Mouse (Mus musculus) ES-E14 (cell line): ENCODE measurements around the gene Ddx3x. TPM values are rescaled to one million over a fixed set of nuclear protein-coding genes. Genes with fewer than 3 reads are reported as not detected.

ENCODE experiments used
- DNase-seq: peaks from one replicate; pipeline ENCODE4 v3.0.0-alpha.2; 2013; ENCODE audit warnings: low read depth, low spot score
- H3K27ac ChIP-seq: 2 replicates; pipeline ENCODE4 v1.5.1; 2012; ENCODE audit warnings: low read depth, mild to moderate bottlenecking, low read length, moderate library complexity, mixed read lengths; ENCODE audit not compliant: poor library complexity, insufficient read depth, severe bottlenecking
- H3K36me3 ChIP-seq: 2 replicates; pipeline ENCODE4 v1.6.1; 2012; ENCODE audit warnings: mild to moderate bottlenecking, low read length, moderate library complexity, mixed read lengths; ENCODE audit not compliant: control insufficient read depth, poor library complexity, insufficient read depth, severe bottlenecking
- H3K4me1 ChIP-seq, 2 experiments: fragments of 150-350 bp in 1 of 2; sonication (generic) in 1 of 2; 2 replicates each; pipeline ENCODE4 v1.6.1; 2012; ENCODE audit warnings: low read length in 2 of 2, mild to moderate bottlenecking in 1 of 2, mixed read lengths in 1 of 2; ENCODE audit not compliant: control insufficient read depth in 2 of 2, insufficient read depth in 2 of 2, poor library complexity in 1 of 2
- H3K4me3 ChIP-seq, 2 experiments: fragments of 150-350 bp in 1 of 2; sonication (generic) in 1 of 2; 2 replicates each; pipeline ENCODE4 v1.5.1; 2012; ENCODE audit warnings: low read length in 2 of 2, low read depth in 1 of 2, mild to moderate bottlenecking in 1 of 2, mixed read lengths in 1 of 2; ENCODE audit not compliant: insufficient read depth in 1 of 2, poor library complexity in 1 of 2, severe bottlenecking in 1 of 2
- H3K9ac ChIP-seq: 2 replicates; pipeline ENCODE4 v1.6.1; 2012; ENCODE audit warnings: low read depth, mild to moderate bottlenecking, low read length, mixed read lengths; ENCODE audit not compliant: poor library complexity, insufficient read depth, severe bottlenecking
- H3K9me3 ChIP-seq: fragments of 150-350 bp; sonication (generic); 2 replicates; pipeline ENCODE4 v1.6.1; 2012; ENCODE audit warnings: low read depth, mild to moderate bottlenecking, low read length; ENCODE audit not compliant: control insufficient read depth, insufficient read depth
- CHD2 ChIP-seq: IDR thresholded peaks from 2 replicates; pipeline ENCODE4 v1.6.1; 2014; ENCODE audit warnings: mild to moderate bottlenecking, low read depth, low read length, inconsistent platforms
- HCFC1 ChIP-seq: IDR thresholded peaks from 2 replicates; pipeline ENCODE4 v1.6.1; 2012; ENCODE audit warnings: low read length, inconsistent platforms, borderline replicate concordance; ENCODE audit not compliant: insufficient read depth
- MAFK ChIP-seq: IDR thresholded peaks from 2 replicates; pipeline ENCODE4 v1.6.1; 2014; ENCODE audit warnings: mild to moderate bottlenecking, low read depth, low read length, inconsistent platforms; ENCODE audit not compliant: insufficient read depth
- ZC3H11A ChIP-seq: IDR thresholded peaks from 2 replicates; pipeline ENCODE4 v1.6.1; 2012; ENCODE audit warnings: low read depth, mild to moderate bottlenecking, inconsistent platforms, low read length, borderline replicate concordance
- ZNF384 ChIP-seq: IDR thresholded peaks from 2 replicates; pipeline ENCODE4 v1.6.1; 2012; ENCODE audit warnings: low read depth, low read length, inconsistent platforms
- in situ Hi-C, 2 experiments: fragments of 600-800 bp; cut with MboI; formaldehyde crosslinking; loops; one replicate each; pipeline ENCODE4 v1.15.1; 2025; ENCODE audit warnings: low sequenced_read_pairs in 2 of 2, inconsistent platforms in 1 of 2; ENCODE audit not compliant: unreplicated experiment in 2 of 2
- total RNA-seq: library from RNA; depleted of rRNA; stranded (reverse); fragments of 300-350 nt; gene quantifications from 2 replicates; pipeline ENCODE4 v1.2.3, GENCODE M21; 2012; rRNA removed

Ddx3x gene
- total RNA-seq, 1 experiment: 253 TPM

- H3K36me3 ChIP-seq: no peaks in the 10 kb centered on the region
- TF ChIP-seq ZC3H11A: no peak
- no peak for TF ChIP-seq HCFC1
- no peak for TF ChIP-seq ZNF384
- no peak for TF ChIP-seq MAFK
- no peak for TF ChIP-seq CHD2
- H3K4me3 ChIP-seq: no peak overlapping the region
- in situ Hi-C loops: no loop called here
- DNase-seq: no peak
- no peak overlapping the region for H3K27ac ChIP-seq
- H3K9ac ChIP-seq: no peak overlapping the region
- H3K4me1 ChIP-seq: no peaks in the 10 kb centered on the region
- no peaks in the 10 kb centered on the region for H3K9me3 ChIP-seq
Observed at GRCm38 (mm10) chrX:13311396-13311795, 30.6 kb downstream of the Ddx3x start.

GRCm38 (mm10) chrX:13329611-13330010, 48.8 kb downstream of the Ddx3x start:
- H3K9ac ChIP-seq: no peak overlapping the region
- 0 out of 4 replicates have a peak, but pooled peaks cover 0 to 2% of the 10 kb centered on the region in 2 experiments for H3K4me1 ChIP-seq
- no peak overlapping the region for H3K27ac ChIP-seq
- H3K9me3 ChIP-seq: no peaks in the 10 kb centered on the region
- peak; percentile 9 for DNase-seq
- no peaks in the 10 kb centered on the region for H3K36me3 ChIP-seq
- no peak overlapping the region for H3K4me3 ChIP-seq
- in situ Hi-C loops: no loop called here
- TF ChIP-seq HCFC1: no peak
- no peak for TF ChIP-seq CHD2
- TF ChIP-seq ZNF384: no peak
- TF ChIP-seq MAFK: no peak
- no peak for TF ChIP-seq ZC3H11A

Other genes with a start within 250 kb of the Ddx3x start
- 163 and 228 TPM in 2 replicates for gene Usp9x, start 209.5 kb upstream of the Ddx3x start, total RNA-seq
- 0.31 and 0.37 TPM in 2 replicates for gene Nyx, start 185.1 kb downstream of the Ddx3x start, total RNA-seq